Mouse (Mus musculus): ENCODE measurements around the gene Casz1.

Gene Casz1

DNA sequence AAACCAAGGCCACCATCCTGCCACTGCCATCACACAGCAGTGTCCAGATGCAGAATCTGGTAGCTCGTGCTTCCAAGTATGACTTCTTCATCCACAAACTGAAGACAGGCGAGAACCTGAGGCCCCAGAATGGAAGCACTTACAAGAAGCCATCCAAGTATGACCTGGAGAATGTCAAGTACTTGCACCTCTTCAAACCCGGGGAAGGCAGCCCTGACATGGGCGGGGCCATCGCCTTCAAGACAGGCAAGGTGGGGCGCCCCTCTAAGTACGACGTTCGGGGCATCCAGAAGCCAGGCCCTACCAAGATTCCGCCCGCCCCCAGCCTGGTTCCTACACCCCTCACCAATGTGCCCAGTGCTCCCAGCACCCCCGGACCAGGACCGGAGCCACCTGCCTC, 128.9 kb downstream of the Casz1 start:
- no peak for DNase-seq (ENCODE audit: low read depth, low spot score)

DNA sequence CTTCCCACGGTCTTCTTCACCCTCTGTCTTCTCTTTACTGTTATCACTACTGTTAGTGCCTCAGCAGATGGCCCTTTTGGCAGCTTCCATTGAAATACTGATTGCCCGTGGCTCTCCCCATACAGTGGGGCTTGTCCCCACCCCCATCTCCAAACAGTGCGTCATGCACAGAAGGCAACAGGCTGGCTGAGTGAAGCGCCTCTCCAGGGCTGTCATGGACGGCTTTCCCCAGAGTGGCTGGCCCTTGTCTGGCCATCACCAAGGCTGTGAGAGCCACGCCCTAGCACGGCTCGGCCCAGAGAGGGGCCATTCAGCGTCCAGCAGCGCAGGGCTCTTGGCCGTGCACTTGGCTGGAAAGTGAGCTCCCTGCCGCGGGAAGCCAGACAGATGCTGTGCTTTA, 131.0 kb downstream of the Casz1 start:
- DNase-seq (ENCODE audit: low read depth, low spot score), result no peak

DNA sequence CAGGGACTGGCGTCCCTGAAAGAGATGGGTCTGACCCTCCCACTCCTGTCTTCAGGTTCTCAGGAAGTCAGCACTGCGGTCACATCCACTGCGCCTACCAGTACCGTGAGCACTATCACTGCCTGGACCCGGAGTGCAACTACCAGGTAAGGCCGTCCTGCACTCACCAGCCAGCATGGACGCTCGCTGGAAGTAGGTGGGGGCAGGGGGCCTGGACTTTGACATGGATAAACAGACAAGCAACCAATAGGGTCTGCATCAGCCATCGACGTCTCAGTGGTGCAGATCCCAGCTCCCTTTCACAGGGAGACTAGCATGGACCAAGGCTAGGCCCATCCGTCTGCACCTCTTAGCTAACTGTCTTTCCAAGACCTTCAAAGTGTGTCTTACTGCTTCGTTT, 131.9 kb downstream of the Casz1 start:
- no peak for DNase-seq (ENCODE audit: low read depth, low spot score)

DNA sequence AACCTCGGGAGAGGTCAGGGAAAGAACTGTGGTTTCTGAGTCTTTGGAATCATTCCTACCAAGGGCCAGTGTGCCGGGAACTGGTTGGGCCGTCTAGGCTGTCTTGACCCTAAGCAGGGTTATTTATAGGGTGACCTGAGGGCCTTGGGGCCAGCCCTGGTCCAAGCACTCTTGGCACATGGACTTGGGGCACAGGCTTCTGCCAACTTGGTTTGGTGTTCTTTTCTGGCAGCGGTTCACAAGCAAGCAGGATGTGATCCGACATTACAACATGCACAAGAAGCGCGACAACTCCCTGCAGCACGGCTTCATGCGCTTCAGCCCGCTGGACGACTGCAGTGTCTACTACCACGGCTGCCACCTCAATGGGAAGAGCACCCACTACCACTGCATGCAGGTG, 132.5 kb downstream of the Casz1 start:
- no peak for DNase-seq (ENCODE audit: low read depth, low spot score)

DNA sequence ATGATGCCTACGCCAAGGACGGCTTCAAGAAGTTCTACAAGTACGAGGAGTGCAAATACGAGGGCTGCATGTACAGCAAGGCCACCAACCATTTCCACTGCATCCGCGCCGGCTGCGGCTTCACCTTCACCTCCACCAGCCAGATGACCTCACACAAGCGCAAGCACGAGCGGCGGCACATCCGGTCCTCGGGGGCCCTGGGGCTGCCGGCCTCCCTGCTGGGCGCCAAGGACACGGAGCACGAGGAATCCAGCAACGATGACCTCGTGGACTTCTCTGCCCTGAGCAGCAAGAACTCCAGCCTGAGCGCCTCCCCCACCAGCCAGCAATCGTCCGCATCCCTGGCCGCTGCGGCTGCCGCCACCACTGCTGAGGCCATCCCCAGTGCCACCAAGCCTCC, 134.3 kb downstream of the Casz1 start:
- no peak for DNase-seq (ENCODE audit: low read depth, low spot score)

DNA sequence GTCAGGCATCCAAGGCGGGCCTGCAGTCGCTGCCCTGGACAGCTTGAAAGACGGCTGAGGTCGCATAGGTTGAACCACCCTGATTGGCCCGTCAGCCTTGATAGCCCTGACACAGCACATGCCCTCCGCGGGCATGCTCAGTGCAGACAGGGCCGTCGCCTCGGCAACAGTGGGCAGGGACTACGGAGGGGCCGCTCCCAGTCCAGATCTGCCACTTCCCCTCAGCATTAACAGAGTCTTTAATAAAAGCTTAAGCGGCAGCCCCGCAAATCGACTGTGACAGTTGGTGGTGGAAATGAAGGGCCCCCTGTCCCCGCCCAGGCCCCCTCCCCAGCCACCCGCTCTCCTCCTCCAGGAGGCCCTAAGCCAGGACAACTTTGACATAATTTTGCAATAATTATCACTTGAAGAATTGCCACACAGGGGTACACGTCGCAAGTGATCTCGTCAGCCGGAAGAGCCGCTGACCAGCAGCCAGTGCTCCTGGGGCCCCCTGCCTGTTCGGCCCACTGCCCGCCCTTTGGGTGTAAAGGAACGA, 136.5 kb downstream of the Casz1 start:
- peak; percentile 60 for DNase-seq (ENCODE audit: low read depth, low spot score)

DNA sequence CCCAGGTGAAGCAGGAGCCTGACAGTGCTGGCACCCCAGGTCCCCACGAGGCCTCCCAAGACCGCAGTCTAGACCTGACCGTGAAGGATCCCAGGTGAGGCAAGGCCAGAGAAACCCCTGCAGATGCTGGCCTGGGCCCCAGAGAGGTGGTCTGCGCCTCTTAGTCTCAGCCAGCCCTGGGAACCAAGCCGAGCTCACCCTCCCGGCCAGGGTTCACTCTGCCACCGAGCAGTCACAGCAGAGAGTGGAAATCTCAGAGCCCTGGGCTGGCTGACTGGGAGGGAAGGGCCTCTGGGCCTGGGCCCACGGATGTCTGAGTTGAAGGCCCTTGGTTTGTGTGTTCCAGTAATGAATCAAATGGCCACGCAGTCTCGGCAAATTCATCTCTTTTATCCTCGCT, 137.1 kb downstream of the Casz1 start:
- DNase-seq (ENCODE audit: low read depth, low spot score), result no peak

DNA sequence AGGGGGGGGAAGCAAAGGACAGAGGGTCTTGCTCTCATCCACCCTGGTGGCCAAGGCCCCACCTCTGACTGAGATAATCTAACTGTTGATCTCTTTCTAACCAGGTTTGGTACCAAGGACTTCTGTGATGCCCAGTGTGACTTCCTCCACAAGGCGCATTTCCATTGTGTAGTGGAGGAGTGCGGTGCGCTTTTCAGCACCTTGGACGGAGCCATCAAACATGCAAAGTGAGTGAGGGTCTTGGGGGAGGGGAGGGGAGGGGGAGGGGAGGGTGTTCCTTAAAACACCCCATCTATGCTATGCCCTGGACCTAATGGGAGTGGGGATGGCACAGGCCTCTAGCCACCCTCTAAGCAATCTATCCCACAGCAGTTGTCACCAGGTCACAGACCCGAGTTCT, 138.9 kb downstream of the Casz1 start:
- no peak for DNase-seq (ENCODE audit: low read depth, low spot score)

DNA sequence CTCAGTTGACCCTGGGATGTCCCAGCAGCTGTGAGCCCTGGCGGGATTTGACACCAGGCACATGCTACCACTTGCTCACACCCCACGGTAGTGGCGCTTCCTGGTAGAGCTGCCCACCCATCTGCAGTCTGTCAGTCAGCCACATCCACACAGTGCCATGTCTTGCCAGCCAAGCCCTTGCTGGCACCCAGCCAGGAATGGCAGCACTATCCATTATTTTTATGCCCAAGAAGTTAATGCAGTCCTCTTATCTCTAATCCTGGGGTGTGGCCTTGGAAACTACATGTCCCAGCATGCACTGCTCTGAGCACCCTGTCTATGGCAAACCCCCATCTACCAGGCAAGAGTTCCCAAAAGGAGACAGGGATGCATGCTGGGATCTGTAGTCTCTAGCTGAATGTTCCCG, 141.2 kb downstream of the Casz1 start:
- DNase-seq (ENCODE audit: low read depth, low spot score), result no peak

DNA sequence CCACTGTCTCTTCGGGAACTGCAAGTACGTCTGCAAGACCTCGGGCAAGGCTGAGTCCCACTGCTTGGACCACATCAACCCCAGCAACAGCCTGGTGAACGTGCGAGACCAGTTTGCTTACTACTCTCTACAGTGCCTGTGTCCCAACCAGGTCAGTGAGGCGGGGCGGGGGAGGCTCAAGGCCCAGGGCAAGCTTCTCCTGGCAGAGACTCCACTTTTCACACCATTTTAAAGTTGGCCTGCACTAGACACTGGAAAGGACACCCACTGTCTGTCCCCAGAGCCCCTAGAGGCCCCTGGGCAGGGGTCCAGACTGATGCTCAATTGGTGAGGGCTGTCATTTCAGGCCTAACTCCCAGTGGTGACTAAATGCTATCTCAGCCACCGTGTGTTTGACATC, 141.8 kb downstream of the Casz1 start:
- no peak for DNase-seq (ENCODE audit: low read depth, low spot score)

DNA sequence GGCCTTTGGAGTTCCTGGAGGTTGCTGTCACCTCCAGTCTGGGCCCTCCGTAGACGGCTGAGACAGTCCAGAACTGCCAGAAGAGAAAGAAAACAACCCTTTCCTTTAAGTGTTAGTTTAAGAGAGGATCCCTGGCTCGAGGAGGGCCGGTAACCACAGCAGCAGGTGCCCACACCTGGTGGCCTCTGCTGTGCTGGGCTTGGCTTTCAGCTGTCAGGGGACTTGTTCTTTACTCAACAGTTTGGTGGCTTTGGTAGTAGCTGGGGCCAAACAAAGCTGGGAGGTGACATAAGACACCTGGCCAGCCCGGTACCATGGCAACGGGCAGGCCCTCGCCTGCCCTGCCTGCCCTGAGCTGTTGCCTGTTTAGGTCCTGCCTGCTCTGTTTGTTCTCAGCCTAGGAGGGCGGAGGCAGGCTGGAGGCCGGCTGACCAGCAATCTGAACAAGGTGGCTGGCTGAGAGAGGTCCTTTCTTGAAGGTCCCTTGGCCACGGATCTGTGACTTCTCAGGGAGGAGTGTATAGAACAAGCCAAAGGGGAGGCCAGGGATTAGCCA, 143.7 kb downstream of the Casz1 start:
- no peak for DNase-seq (ENCODE audit: low read depth, low spot score)

DNA sequence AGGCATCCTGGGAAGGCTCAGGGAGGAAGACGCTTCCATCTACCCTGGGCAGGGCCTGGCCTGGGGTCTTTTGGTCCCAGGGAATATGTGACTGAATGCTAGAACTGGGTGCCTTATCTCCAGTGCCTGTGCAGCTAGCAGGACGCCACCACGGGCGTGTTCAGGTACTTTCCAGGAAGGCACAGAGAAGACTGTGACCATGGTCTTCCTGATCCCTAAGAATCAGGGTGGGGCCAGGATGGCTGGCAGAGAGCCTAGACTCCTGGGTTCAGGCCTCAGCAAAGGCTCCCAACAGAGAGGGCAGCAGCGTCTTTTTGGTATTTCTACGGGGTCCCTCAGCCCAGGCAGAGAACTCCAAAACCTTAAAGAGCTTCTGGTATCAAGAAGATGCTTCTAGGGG, 146.3 kb downstream of the Casz1 start:
- no peak for DNase-seq (ENCODE audit: low read depth, low spot score)

DNA sequence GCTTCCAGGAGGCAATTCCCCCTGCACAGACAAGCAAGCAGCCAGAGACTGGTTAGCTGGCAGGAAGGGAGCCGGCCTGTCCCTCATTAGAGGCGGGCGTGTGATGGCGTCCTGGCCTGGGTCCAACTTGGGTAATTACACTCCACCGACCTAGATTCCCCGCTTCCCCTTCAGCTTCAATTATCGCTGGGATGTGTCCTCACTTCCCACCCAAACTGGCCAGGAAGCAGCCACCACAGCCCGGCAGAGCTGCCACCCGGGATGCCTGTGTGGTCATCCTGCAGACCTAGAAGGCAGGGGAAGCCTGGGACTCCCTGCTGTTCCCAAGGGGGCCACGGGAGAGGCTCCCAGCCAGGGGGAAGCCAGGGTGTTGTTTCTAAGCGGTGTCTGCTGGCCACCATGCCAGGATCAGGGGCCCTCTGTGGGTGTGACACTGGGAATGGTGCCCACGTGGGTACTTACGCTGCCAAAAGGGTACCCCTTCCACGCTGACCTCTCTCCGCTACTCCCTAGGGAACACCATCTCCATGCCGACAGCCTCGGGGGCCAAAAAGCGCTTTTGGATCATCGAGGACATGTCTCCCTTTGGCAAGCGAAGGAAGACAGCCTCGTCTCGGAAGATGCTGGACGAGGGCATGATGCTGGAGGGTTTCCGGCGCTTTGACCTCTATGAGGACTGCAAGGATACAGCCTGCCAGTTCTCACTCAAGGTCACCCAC, 146.9 kb downstream of the Casz1 start:
- DNase-seq (ENCODE audit: low read depth, low spot score), result peak; percentile 64

DNA sequence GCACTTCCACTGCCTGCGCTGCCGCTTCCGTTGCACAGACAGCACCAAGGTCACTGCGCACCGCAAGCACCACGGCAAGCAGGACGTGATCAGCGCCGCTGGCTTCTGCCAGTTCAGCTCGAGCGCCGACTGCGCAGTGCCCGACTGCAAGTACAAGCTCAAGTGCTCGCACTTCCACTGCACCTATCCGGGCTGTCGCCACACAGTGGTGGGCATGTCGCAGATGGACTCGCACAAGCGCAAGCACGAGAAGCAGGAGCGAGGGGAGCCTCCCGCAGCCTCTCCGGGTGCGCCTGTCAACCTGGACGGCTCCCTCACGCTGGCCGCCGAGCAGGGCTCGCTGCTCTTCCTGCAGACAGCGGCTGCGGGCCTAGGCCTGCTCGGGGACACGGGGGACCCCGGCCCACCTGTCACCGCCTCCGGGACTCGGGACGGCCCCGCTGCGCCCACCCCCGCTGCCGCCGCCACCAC, 147.6 kb downstream of the Casz1 start:
- no peak for DNase-seq (ENCODE audit: low read depth, low spot score)

DNA sequence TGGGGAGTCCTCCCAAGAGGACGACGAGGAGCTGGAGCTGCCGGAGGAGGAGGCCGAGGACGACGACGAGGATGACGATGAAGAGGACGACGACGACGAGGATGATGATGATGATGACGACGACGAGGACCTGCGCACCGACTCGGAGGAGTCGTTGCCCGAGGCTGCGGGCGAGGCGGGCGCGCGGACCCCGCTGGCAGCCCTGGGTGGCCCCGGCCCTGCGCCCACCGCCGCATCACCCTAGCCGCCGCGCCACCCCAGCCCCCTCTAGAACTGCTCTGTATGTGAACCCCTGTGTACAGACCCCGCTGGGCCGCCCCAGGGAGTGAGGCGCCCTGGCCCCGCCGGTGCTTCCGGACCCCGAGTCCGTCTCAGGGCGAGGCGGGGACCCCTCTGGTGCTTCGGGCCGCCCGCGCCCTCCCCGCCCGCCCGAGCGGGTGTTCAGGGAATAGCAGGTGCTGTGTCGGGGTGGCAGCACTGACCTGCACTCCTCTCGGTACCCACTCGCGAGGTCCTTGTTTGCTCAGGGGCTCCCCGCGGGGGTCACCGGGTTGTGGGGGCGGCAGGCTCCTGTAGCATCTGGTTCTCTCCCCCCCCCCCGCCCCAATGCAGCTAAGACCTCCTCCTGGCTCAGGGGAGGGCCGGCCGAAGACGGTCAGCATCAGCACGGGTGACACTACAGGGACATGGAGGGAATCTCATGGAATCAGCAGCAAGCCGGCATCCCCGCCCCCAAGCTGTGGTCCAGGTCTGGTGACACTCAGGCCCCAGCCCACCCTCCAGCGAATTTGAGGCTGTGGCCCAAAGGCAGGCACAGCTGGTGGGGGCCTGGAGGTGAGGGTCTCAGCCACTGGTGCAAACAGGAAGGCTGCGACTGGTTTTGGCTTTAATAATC, 148.3 kb downstream of the Casz1 start:
- DNase-seq (ENCODE audit: low read depth, low spot score), result no peak

DNA sequence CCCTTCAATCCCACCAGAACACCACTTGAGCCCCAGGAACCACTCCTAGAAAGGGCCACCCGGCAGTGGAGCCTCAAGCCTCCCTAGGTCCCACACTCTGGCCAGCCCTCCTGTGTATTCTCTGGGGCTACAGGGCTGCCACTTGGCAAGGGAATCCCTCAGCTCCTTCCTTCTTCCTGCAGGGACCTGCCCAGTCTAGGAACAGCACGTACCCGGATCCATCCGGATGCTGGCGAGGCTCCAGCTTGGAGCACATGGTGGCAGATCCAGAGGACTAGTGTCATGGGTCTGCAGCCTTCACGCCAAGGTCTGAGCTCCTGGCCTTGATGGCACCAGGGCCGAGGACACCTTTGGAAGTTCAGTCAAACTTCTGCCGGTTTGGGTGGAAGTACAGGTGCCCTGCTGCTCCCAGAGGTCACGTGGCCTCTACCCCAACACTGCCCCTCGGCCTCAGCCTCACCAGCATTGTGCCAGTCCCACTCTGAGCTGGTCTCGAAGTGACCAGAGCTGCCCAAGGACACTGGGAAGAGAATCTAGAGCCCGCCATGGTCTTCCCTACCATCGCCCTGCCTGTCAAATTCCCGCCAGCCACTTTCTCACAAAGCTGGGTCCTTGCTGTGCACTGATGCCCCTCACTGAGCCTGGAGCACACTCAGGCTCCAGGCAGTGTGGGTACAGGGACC, 151.0 kb downstream of the Casz1 start:
- DNase-seq (ENCODE audit: low read depth, low spot score), result no peak

DNA sequence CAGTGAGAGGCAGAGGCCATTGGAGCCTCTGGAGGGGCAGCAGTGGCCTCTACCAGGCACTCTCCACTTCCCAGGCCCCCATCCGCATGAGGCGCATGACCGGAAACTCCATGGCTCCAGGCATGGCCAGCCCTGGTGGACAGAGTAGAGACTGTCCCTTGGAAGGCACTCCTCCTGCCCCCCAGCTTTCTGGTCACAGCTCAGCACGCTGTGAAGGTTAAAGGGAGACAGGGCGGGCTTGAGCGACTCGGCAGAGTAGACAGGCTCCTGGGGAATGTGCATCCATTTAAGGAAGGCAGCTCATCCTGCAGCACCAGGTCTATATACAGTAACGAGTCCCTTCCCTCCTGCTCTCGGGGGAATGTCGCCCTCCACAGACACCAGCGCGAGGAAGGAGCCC, 155.8 kb downstream of the Casz1 start:
- no peak for DNase-seq (ENCODE audit: low read depth, low spot score)

DNA sequence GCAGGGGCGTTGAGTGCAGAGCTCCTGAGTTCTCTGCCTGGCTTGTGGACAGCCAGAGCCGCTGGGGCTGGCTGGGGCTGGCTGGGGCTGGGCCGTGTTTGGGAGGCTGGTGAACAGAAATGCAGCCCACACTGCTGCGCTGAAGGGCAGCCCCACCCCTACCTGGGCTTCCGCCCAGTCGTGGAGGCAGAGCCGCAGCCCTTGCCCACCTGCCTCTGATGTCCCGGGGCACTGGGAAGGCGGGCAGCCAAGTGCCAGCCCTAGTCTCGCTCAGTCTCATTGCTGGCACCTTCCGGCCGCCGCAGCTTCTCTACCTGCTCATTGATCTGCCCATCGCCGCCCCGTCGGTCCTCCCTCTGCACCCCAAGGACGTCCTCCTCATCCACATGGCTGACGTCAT, 156.9 kb downstream of the Casz1 start:
- no peak for DNase-seq (ENCODE audit: low read depth, low spot score)

DNA sequence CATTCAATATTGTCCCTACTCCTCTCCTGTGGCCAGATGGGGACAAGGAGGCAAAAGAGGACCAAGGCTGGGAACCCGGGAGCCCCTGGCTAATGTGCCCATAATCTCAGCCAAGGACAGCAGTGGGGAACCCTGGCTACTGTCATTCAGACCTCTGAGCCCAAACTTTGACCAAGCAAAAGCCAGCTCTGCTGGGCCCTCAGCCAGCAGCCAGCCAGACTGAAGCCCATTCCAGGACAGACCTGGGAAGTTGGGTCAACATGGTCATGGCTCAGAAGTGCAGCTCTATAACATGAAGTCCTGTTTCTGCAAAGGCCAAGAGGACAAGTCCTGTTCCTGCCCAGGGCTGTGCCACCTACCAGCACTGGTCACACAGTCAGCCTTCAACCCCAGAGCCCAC, 157.9 kb downstream of the Casz1 start:
- DNase-seq (ENCODE audit: low read depth, low spot score), result no peak

DNA sequence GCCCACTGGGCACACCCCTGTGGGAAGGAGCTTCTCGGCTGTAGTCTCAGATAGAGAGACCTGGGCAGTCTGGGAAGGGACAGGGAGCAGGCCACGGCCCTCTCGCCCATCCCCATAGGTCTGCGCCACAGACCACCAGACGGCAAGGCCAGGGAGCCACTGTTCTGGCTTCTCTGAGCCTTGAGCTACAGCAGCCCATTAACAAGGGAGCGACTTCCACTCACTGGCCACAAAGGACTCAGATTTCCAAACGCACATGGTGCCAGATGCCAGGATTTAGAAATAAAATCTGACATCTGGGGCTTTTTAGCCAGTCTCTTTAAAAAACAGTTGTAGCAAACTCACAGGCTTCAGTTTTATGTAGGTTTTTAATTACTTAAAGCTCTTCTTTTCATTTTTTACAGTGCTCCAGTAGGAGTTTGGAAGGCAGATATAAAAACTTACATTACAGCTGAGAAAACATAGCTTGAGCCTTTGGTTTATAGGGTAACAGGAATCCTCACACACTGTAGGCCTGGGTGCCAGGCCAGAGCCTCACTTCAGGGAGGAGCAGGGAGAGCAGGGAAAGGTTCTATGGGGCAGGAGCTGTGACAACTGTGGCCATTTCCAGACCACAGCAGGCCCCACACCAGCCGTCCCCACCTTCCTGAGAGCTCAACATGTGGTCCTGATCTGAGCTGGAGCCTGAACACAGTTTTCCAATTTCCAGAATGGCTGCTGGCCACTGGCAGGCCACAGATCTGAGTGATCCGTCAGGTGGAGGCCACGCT, 160.5 kb downstream of the Casz1 start:
- DNase-seq (ENCODE audit: low read depth, low spot score), result peak; percentile 77

DNA sequence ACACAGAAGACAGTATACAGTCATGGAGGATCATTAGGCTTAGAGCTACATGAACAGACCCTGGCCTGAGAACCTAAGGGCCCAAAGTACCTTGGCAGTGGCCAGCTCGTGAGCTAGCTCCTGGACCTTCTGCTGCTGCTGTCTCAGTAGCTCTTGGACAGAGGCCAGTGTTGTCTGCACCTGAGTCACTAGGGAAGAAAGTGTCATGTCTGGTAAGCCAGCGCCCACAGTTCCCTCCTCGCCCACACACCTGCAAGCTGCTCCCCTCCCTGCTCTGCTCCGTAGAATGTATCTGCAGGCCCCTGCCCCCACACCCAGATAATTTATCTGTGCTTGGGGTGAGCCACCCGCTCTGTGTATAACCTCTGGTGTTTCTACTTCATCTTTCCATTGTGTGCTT, 161.9 kb downstream of the Casz1 start:
- no peak for DNase-seq (ENCODE audit: low read depth, low spot score)
